Mouse (Mus musculus) forebrain, embryonic 10.5 days (tissue): ENCODE results near the gene Echs1. TPM values are rescaled to one million over a fixed set of nuclear protein-coding genes. Genes with fewer than 3 reads are reported as not detected.
"Not testable (repeated sequence)": the region's sequence is repeated elsewhere in the genome, so short reads cannot be mapped to it uniquely, and the experiment has no call there.

Source experiments
- DNase-seq: peaks from one replicate; pipeline ENCODE4 v3.0.0-alpha.2; 2017; ENCODE audit warnings: low spot score; ENCODE audit errors: extremely low spot score
- H3K27ac ChIP-seq: fragments of 300-500 bp; sonication (generic); 2 replicates; pipeline ENCODE4 v1.5.1; 2016; ENCODE audit warnings: mild to moderate bottlenecking
- H3K27me3 ChIP-seq: fragments of 300-500 bp; sonication (generic); 2 replicates; pipeline ENCODE4 v1.6.1; 2016; ENCODE audit warnings: mild to moderate bottlenecking; ENCODE audit not compliant: poor library complexity, severe bottlenecking
- H3K36me3 ChIP-seq: fragments of 300-500 bp; sonication (generic); replicated peaks from 2 replicates; pipeline ENCODE4 v1.6.1; 2016; ENCODE audit warnings: mild to moderate bottlenecking, moderate library complexity
- H3K4me1 ChIP-seq: fragments of 300-500 bp; sonication (generic); 2 replicates; pipeline ENCODE4 v1.6.1; 2016
- H3K4me3 ChIP-seq: fragments of 300-500 bp; sonication (generic); 2 replicates; pipeline ENCODE4 v1.5.1; 2016; ENCODE audit warnings: mild to moderate bottlenecking, moderate library complexity
- H3K9me3 ChIP-seq: fragments of 300-500 bp; sonication (generic); 2 replicates; pipeline ENCODE4 v1.6.1; 2016; ENCODE audit warnings: mild to moderate bottlenecking, moderate library complexity
- WGBS: fragments of 180-500 bp; shearing (Covaris S2); methylation state at CpG from one replicate; pipeline ENCODE4 v1.1.7; 2016; 5-methylcytosine and 5-hydroxymethylcytosine counted together
- polyA plus RNA-seq: library from polyadenylated mRNA; unstranded; fragments of >200 nt; fragmentation: Nextera tagmentation; extraction: Ambion mirVana; gene quantifications from 2 replicates; pipeline ENCODE4 v1.2.1, GENCODE M21; 2016

Gene Echs1
- polyA plus RNA-seq: 151 TPM in 2 replicates

GRCm38 (mm10) chr7:140116329-140117054 is at the start of gene Echs1:
Gene Echs1, minus strand, starts transcription at chr7:140116476.
- H3K9me3 ChIP-seq: no peaks in the 10 kb centered on the region
- peaks cover 22% of the 10 kb centered on the region for H3K4me1 ChIP-seq
- H3K4me3 ChIP-seq: peak within 1 kb of the TSS; percentile 78
- 4% methylated on average over 28 of the region's 28 CpGs for WGBS
- peak within 1 kb of the TSS; percentile 93 for H3K27ac ChIP-seq
- peaks cover 18% of the 10 kb centered on the region for H3K36me3 ChIP-seq
- no peaks in the 10 kb centered on the region for H3K27me3 ChIP-seq
- peak; percentile 85 for DNase-seq

DNA sequence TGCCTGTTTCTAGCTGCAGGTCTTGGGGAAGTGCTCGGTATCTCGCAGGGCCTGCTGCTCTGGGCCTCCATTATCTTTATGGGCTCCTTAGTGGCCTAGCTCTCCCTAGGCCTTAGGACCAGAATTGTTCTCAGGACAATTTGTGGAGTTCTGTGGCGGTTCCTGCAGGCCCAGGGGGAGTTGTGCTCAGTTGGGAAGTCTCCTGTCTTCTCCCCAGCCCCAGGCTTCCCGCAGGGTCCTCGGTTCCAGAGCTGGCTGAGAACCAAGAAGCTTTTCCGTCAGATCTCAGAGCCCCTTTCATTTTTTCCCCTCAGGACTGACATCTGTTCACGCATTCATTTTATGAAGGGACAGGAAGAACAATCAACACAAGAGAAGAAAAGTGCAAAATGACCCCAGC is 48.4 kb upstream of the Echs1 start, which contains the start of gene Olfr522:
Gene Olfr522, minus strand, starts transcription at position 101 of the 400 bp plus-strand sequence.
- Histone ChIP-seq H3K4me1 (no peaks in the 10 kb centered on the region), H3K36me3 (no peaks in the 10 kb centered on the region), H3K4me3 (no peak within 1 kb of the TSS), H3K9me3 (no peaks in the 10 kb centered on the region), H3K27me3 (no peaks in the 10 kb centered on the region), H3K27ac (no peak within 1 kb of the TSS)
- 80% methylated on average over 7 of the region's 7 CpGs for WGBS
- DNase-seq: no peak

GRCm38 (mm10) chr7:140160363-140160762 is 44.1 kb upstream of the Echs1 start:
- Histone ChIP-seq H3K27ac (no peak overlapping the region), H3K4me3 (no peak overlapping the region), H3K36me3 (no peaks in the 10 kb centered on the region), H3K9me3 (no peaks in the 10 kb centered on the region), H3K4me1 (no peaks in the 10 kb centered on the region), H3K27me3 (peaks cover 25% of the 10 kb centered on the region)
- no peak for DNase-seq
- 78% methylated on average over 3 of the region's 3 CpGs for WGBS

GRCm38 (mm10) chr7:140154218-140154927 is 38.1 kb upstream of the Echs1 start, which contains the start of gene Sprn:
Gene Sprn, minus strand, starts transcription at chr7:140154877.
- H3K27me3 ChIP-seq: peaks cover 70% of the 10 kb centered on the region
- peaks cover 24% of the 10 kb centered on the region for H3K4me1 ChIP-seq
- no peaks in the 10 kb centered on the region for H3K9me3 ChIP-seq
- peak within 1 kb of the TSS; percentile 49 for H3K4me3 ChIP-seq
- 0 out of 2 replicates have a peak, but pooled peaks cover 2% of the 10 kb centered on the region for H3K36me3 ChIP-seq
- 2% methylated on average over 28 of the region's 28 CpGs for WGBS
- DNase-seq: peak; percentile 25
- no peak within 1 kb of the TSS for H3K27ac ChIP-seq

GRCm38 (mm10) chr7:140153829-140154217 is 37.5 kb upstream of the Echs1 start:
- Histone ChIP-seq H3K4me1 (peaks cover 24% of the 10 kb centered on the region), H3K36me3 (0 out of 2 replicates have a peak, but pooled peaks cover 2% of the 10 kb centered on the region), H3K9me3 (no peaks in the 10 kb centered on the region), H3K27me3 (peaks cover 70% of the 10 kb centered on the region), H3K27ac (no peak overlapping the region), H3K4me3 (peak overlapping the region; percentile 49)
- WGBS: 18% methylated on average over 4 of the region's 4 CpGs
- no peak for DNase-seq

DNA sequence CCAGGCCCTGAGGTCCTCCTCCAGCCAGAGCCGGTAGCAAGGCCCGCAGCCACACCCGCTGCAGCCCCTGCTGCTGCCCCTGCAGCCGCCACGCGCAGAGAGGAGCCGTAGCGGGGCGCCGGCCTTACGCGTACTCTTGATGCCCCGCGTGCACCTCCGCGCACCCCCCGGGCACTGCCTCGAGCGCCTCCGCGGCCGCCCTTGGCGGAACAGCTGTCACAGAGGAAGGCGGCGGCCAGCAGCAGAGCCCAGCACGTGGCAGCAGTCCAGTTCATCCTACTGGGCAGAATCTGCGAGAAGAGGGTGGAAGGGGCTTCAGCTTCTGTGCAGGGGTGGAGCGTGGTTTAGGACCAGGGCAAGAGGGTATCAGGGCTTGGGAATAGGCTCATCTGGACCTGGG is 37.1 kb upstream of the Echs1 start:
- H3K9me3 ChIP-seq: no peaks in the 10 kb centered on the region
- H3K4me3 ChIP-seq: peak overlapping the region; percentile 40
- peaks cover 24% of the 10 kb centered on the region for H3K4me1 ChIP-seq
- DNase-seq: peak; percentile 27
- H3K36me3 ChIP-seq: 0 out of 2 replicates have a peak, but pooled peaks cover 2% of the 10 kb centered on the region
- H3K27ac ChIP-seq: peak overlapping the region; percentile 58; the same call in 1 of the 2 replicates
- H3K27me3 ChIP-seq: peaks cover 65% of the 10 kb centered on the region
- WGBS: 13% methylated on average over 28 of the region's 28 CpGs

DNA sequence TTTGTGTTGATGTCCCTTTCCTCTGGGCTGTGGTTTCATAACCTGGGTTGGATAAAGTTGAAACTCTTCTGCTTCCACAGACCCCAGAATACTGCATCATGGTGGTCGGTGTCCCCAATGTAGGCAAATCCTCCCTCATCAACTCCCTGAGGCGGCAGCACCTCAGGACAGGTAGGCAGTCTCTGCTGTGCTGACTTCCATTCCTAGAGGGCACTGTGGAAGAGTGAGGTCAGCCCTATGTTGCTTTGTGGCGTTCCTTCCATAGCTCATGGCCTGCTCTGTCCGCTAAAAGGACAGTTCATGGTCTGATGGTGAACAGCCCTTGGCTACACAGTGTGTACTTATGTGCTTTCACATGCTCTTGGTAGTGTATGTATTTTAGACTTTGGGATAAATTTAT is 28.3 kb upstream of the Echs1 start:
- H3K36me3 ChIP-seq: peaks cover 9% of the 10 kb centered on the region
- no peak overlapping the region for H3K4me3 ChIP-seq
- DNase-seq: no peak
- WGBS: 88% methylated on average over 4 of the region's 4 CpGs
- H3K27me3 ChIP-seq: no peaks in the 10 kb centered on the region
- no peaks in the 10 kb centered on the region for H3K9me3 ChIP-seq
- H3K27ac ChIP-seq: no peak overlapping the region
- H3K4me1 ChIP-seq: no peaks in the 10 kb centered on the region

DNA sequence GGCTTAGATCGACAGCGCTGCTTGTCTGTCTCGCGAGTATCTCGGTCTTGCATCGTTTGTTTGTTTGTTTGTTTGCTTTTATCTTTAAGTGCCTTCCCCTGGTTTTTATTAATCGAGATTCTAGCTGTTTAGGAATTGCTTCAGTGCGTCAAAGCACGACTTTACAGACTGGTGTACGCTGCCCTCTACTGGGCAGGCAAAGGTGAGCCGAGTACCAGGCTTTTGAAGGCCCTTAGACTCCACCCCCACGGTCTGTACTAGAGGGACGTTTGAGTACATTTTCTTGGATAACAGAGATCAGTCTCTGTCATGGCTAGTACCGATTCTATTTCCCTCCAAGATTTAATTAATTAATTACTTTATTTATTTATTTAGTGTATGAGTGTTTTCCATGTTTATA is 25.1 kb upstream of the Echs1 start:
- Histone ChIP-seq H3K4me3 (no peak overlapping the region), H3K36me3 (peaks cover 2% of the 10 kb centered on the region; the same call in 1 of the 2 replicates), H3K27ac (no peak overlapping the region), H3K27me3 (no peaks in the 10 kb centered on the region), H3K4me1 (peaks cover 9% of the 10 kb centered on the region), H3K9me3 (no peaks in the 10 kb centered on the region)
- WGBS: 8% methylated on average over 14 of the region's 14 CpGs
- peak; percentile 46 for DNase-seq

DNA sequence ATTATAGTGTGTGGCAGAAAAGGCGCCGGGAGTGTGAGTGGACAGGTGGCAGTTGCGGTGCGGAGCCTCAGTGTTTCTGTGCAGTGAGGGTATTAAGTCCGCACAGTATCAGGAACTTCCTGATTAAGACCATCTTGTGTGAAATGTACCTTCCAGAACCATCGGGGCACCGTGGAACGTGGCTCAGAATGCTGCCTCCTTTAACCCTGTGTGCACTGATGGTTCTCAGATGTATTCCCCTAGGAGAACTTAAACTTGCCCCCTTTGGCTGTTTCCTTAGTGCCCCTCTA is 21.7 kb upstream of the Echs1 start:
- H3K27me3 ChIP-seq: no peaks in the 10 kb centered on the region
- no peak for DNase-seq
- 0 out of 2 replicates have a peak, but pooled peaks cover 2% of the 10 kb centered on the region for H3K36me3 ChIP-seq
- H3K4me1 ChIP-seq: peaks cover 9% of the 10 kb centered on the region
- H3K27ac ChIP-seq: peak overlapping the region; percentile 93
- WGBS: 2% methylated on average over 8 of the region's 8 CpGs
- peak overlapping the region; percentile 92 for H3K4me3 ChIP-seq
- H3K9me3 ChIP-seq: no peaks in the 10 kb centered on the region

DNA sequence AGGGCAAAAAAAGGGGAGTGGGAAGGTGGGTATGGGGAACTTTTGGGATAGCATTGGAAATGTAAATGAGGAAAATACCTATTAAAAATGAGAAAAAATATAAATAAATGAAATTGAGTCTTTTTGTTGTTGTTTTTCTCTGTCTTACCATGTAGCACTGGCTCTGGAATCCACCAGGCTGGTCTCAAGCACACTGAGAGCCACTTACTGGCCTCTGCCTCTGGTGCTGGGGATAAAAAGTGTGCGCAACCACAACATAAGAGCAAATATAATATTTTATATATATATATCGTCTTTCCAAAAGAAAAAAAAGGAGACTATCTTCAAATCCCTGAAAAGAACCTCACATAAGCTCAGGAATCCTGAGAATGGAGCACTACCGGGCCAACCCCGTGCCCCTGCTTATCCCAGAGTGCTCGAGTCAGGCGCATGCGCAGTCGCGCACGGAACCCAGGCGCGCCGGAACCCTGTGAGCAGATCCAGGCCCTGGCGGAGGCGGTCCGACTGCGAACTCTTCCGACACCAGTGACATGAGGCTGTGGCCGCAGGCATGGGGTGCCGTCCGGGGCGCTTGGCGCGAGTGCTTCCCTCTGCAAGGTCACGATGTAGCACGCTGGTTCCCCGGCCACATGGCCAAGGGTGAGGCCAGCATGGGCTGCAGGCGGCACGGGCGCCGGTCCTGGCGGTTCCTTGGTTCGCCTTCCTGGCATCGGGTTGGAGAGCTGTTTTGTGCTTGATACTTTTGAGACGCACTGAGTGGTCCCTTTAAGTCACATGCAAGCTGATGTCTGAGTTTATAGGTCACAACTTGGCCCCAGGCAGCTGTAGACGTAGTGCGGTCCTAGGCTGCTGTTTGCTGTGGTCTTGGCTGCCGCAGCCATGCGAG is 21.1 kb upstream of the Echs1 start, which contains the start of gene Mtg1:
Gene Mtg1, plus strand, starts transcription at position 430 of the 886 bp plus-strand sequence.
- 2% methylated on average over 39 of the region's 39 CpGs for WGBS
- Histone ChIP-seq H3K27ac (peak within 1 kb of the TSS; percentile 93), H3K36me3 (0 out of 2 replicates have a peak, but pooled peaks cover 2% of the 10 kb centered on the region), H3K4me1 (peaks cover 9% of the 10 kb centered on the region), H3K9me3 (no peaks in the 10 kb centered on the region), H3K27me3 (no peaks in the 10 kb centered on the region), H3K4me3 (peak within 1 kb of the TSS; percentile 92)
- DNase-seq: peak; percentile 94

DNA sequence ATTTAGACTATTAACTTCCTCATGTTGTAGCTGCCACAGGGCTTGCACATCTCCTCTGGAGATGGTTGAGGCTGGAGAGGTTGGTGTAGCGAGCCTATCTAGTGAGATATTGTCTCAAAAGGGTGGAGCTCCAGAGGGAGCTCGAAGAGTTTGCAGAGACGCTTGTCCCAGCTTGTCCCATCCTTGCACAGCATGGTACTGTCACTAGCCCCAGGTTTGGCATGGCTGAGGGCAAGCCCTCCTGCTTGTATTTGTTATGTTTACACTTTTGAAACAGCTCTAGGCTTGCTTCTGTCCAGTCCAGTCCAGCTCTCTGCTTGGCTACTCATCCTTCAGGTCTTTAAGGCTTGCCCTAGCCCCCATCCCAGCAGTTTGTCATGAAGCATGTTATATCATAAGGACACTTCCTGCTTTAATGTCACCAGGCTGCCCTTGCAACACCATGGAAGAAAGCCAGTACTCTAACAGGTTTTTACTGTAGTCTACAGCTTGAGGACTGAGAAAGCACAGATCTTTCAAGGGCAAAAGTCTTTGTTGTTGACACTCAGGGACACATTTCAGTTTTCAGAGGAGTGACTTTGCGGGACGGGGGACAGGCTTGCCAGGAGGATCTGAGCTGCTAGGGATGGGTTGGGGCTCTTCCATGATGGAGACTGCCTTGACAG is 19.0 kb upstream of the Echs1 start:
- WGBS: 90% methylated on average over 5 of the region's 5 CpGs
- DNase-seq: no peak
- Histone ChIP-seq H3K4me3 (no peak overlapping the region), H3K4me1 (peaks cover 9% of the 10 kb centered on the region), H3K27ac (no peak overlapping the region), H3K27me3 (no peaks in the 10 kb centered on the region), H3K36me3 (peaks cover 10% of the 10 kb centered on the region), H3K9me3 (no peaks in the 10 kb centered on the region)

DNA sequence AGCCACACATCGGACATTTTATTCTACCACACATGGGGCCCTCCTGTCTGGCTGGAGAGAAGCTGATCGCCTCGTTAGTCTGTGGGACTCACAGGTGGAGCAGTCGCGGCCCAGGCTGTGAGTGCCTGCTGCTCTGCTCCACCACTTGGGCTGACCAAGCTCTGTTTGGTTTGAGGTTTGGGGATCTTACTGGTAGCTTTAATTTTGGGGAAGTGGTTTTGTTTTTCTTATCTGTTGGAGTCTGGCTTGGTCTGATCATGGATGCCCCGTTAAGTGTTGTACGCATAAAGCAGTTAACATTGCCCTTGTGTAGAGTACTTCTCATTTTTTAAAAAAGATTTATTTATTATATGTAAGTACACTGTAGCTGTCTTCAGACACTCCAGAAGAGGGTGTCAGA is 17.8 kb upstream of the Echs1 start:
- not testable (repeated sequence) for H3K27me3 ChIP-seq, H3K27ac ChIP-seq, H3K4me1 ChIP-seq, H3K4me3 ChIP-seq, H3K9me3 ChIP-seq, DNase-seq
- WGBS: 94% methylated on average over 7 of the region's 7 CpGs
- H3K36me3 ChIP-seq: peaks cover 20% of the 10 kb centered on the region
